Mouse (Mus musculus) liver, embryonic 16.5 days (tissue): ENCODE measurements around the gene Camk1d. TPM values are rescaled to one million over a fixed set of nuclear protein-coding genes. Genes with fewer than 3 reads are reported as not detected.

Experiments
- ATAC-seq: fragments of 200-750 bp; cut with Nextera tagmentation; 2 replicates; pipeline ENCODE4 v1.8.0; 2017; ENCODE audit warnings: low read depth, mild to moderate bottlenecking, moderate number of reproducible peaks, moderate library complexity
- H3K27ac ChIP-seq: fragments of 300-500 bp; sonication (generic); 2 replicates; pipeline ENCODE4 v1.5.1; 2014; ENCODE audit warnings: mild to moderate bottlenecking, low read length
- H3K27me3 ChIP-seq: fragments of 300-500 bp; sonication (generic); 2 replicates; pipeline ENCODE4 v1.6.1; 2014; ENCODE audit warnings: low read depth, low read length, mixed read lengths; ENCODE audit not compliant: control insufficient read depth, insufficient read depth
- H3K36me3 ChIP-seq: fragments of 300-500 bp; sonication (generic); 2 replicates; pipeline ENCODE4 v1.6.1; 2014; ENCODE audit warnings: mild to moderate bottlenecking; ENCODE audit not compliant: control insufficient read depth, insufficient read depth
- H3K4me1 ChIP-seq: fragments of 300-500 bp; sonication (generic); 2 replicates; pipeline ENCODE4 v1.6.1; 2014; ENCODE audit warnings: low read depth, low read length, mixed read lengths; ENCODE audit not compliant: control insufficient read depth
- H3K4me2 ChIP-seq: fragments of 300-500 bp; sonication (generic); 2 replicates; pipeline ENCODE4 v1.6.1; 2014; ENCODE audit warnings: low read depth, low read length, mixed read lengths
- H3K4me3 ChIP-seq: fragments of 300-500 bp; sonication (generic); 2 replicates; pipeline ENCODE4 v1.5.1; 2014; ENCODE audit warnings: low read depth, mild to moderate bottlenecking, low read length
- H3K9ac ChIP-seq: fragments of 300-500 bp; sonication (generic); 2 replicates; pipeline ENCODE4 v1.6.1; 2014; ENCODE audit warnings: low read depth, low read length
- H3K9me3 ChIP-seq: fragments of 300-500 bp; sonication (generic); replicated peaks from 2 replicates; pipeline ENCODE4 v1.6.1; 2016; ENCODE audit warnings: low read length; ENCODE audit not compliant: control insufficient read depth
- WGBS: fragments of 180-500 bp; shearing (Covaris S2); extraction: QIAGEN DNeasy Blood & Tissue Kit; methylation state at CpG from one replicate; pipeline ENCODE4 v1.1.7; 2014; ENCODE audit not compliant: insufficient replicate concordance; 5-methylcytosine and 5-hydroxymethylcytosine counted together
- polyA plus RNA-seq: library from polyadenylated mRNA; unstranded; fragments of >200 nt; fragmentation: Nextera tagmentation; extraction: Ambion mirVana; gene quantifications from 2 replicates; pipeline ENCODE4 v1.2.1, GENCODE M21; 2015

The Camk1d gene
- 0.99 and 1.3 TPM in 2 replicates for polyA plus RNA-seq

GRCm38 (mm10) chr2:5714211-5715053 is at the start of gene Camk1d:
Camk1d (minus strand) TSS chr2:5714515.
- peak; percentile 79 for ATAC-seq
- Histone ChIP-seq H3K4me2 (peak within 1 kb of the TSS; percentile 85), H3K4me1 (peaks cover 6% of the 10 kb centered on the region), H3K9me3 (peaks cover 2% of the 10 kb centered on the region; the same call in 1 of the 2 replicates), H3K4me3 (peak within 1 kb of the TSS; percentile 69), H3K9ac (peak within 1 kb of the TSS; percentile 57), H3K27ac (peak within 1 kb of the TSS; percentile 64; the same call in 1 of the 2 replicates), H3K36me3 (no peaks in the 10 kb centered on the region), H3K27me3 (peaks cover 36% of the 10 kb centered on the region)
- under 1% methylated on average over 72 of the region's 80 CpGs for WGBS

GRCm38 (mm10) chr2:5762031-5762430 is 47.7 kb upstream of the Camk1d start:
- ATAC-seq = no peak
- 67% methylated on average over 3 of the region's 3 CpGs for WGBS

GRCm38 (mm10) chr2:5760479-5761008 is 46.2 kb upstream of the Camk1d start:
- H3K9me3 ChIP-seq = no peaks in the 10 kb centered on the region
- no peaks in the 10 kb centered on the region for H3K36me3 ChIP-seq
- no peak overlapping the region for H3K9ac ChIP-seq
- H3K4me3 ChIP-seq = no peak overlapping the region
- H3K27ac ChIP-seq = no peak overlapping the region
- no peak overlapping the region for H3K4me2 ChIP-seq
- WGBS = 77% methylated on average over 8 of the region's 8 CpGs
- ATAC-seq = no peak
- H3K4me1 ChIP-seq = no peaks in the 10 kb centered on the region
- no peaks in the 10 kb centered on the region for H3K27me3 ChIP-seq

More at GRCm38 (mm10) chr2:5762031-5762430, 47.7 kb upstream of the Camk1d start:
- no peaks in the 10 kb centered on the region for H3K4me1 ChIP-seq
- no peaks in the 10 kb centered on the region for H3K36me3 ChIP-seq
- H3K4me2 ChIP-seq = no peak overlapping the region
- no peak overlapping the region for H3K4me3 ChIP-seq
- H3K9me3 ChIP-seq = no peaks in the 10 kb centered on the region
- no peak overlapping the region for H3K9ac ChIP-seq
- no peaks in the 10 kb centered on the region for H3K27me3 ChIP-seq
- no peak overlapping the region for H3K27ac ChIP-seq

- Histone ChIP-seq H3K27me3 (no peaks in the 10 kb centered on the region), H3K4me1 (no peaks in the 10 kb centered on the region), H3K4me2 (no peak overlapping the region), H3K9ac (no peak overlapping the region), H3K27ac (no peak overlapping the region), H3K4me3 (no peak overlapping the region), H3K36me3 (no peaks in the 10 kb centered on the region), H3K9me3 (no peaks in the 10 kb centered on the region)
- WGBS = 63% methylated on average over 2 of the region's 2 CpGs
- ATAC-seq = no peak
These were observed 44.3 kb upstream of the Camk1d start for GRCm38 (mm10) chr2:5758569-5758968.

- Histone ChIP-seq H3K27ac (no peak overlapping the region), H3K9me3 (no peaks in the 10 kb centered on the region), H3K36me3 (no peaks in the 10 kb centered on the region), H3K4me2 (no peak overlapping the region), H3K4me3 (no peak overlapping the region), H3K9ac (no peak overlapping the region), H3K27me3 (no peaks in the 10 kb centered on the region), H3K4me1 (no peaks in the 10 kb centered on the region)
- 58% methylated on average over 3 of the region's 3 CpGs for WGBS
- ATAC-seq = no peak
These were observed 36.6 kb upstream of the Camk1d start for GRCm38 (mm10) chr2:5750872-5751271.

GRCm38 (mm10) chr2:5749210-5749609 is 34.9 kb upstream of the Camk1d start:
- H3K27me3 ChIP-seq = no peaks in the 10 kb centered on the region

GRCm38 (mm10) chr2:5747545-5748043 is 33.3 kb upstream of the Camk1d start:
- Histone ChIP-seq H3K4me2 (no peak overlapping the region), H3K9ac (no peak overlapping the region), H3K27ac (no peak overlapping the region), H3K36me3 (no peaks in the 10 kb centered on the region), H3K4me1 (no peaks in the 10 kb centered on the region), H3K9me3 (no peaks in the 10 kb centered on the region), H3K27me3 (no peaks in the 10 kb centered on the region), H3K4me3 (no peak overlapping the region)
- WGBS = 61% methylated on average over 5 of the region's 5 CpGs
- ATAC-seq = no peak

More at GRCm38 (mm10) chr2:5749210-5749609, 34.9 kb upstream of the Camk1d start:
- Histone ChIP-seq H3K4me1 (no peaks in the 10 kb centered on the region), H3K9me3 (no peaks in the 10 kb centered on the region), H3K27ac (no peak overlapping the region), H3K36me3 (no peaks in the 10 kb centered on the region), H3K4me2 (no peak overlapping the region), H3K4me3 (no peak overlapping the region), H3K9ac (no peak overlapping the region)
- peak; percentile 67; the same call in 1 of the 2 replicates for ATAC-seq
- 61% methylated on average over 6 of the region's 6 CpGs for WGBS

- Histone ChIP-seq H3K27ac (no peak overlapping the region), H3K4me1 (no peaks in the 10 kb centered on the region), H3K4me3 (no peak overlapping the region), H3K9me3 (no peaks in the 10 kb centered on the region), H3K36me3 (no peaks in the 10 kb centered on the region), H3K27me3 (no peaks in the 10 kb centered on the region), H3K9ac (no peak overlapping the region), H3K4me2 (no peak overlapping the region)
- no peak for ATAC-seq
- 70% methylated on average over 12 of the region's 12 CpGs for WGBS
These were observed 32.2 kb upstream of the Camk1d start for GRCm38 (mm10) chr2:5746529-5746928.

GRCm38 (mm10) chr2:5743886-5744285 is 29.6 kb upstream of the Camk1d start:
- no peak overlapping the region for H3K4me2 ChIP-seq
- H3K4me1 ChIP-seq = no peaks in the 10 kb centered on the region
- no peaks in the 10 kb centered on the region for H3K36me3 ChIP-seq
- 74% methylated on average over 8 of the region's 8 CpGs for WGBS
- no peak overlapping the region for H3K4me3 ChIP-seq
- no peak overlapping the region for H3K9ac ChIP-seq
- no peaks in the 10 kb centered on the region for H3K27me3 ChIP-seq
- no peak overlapping the region for H3K27ac ChIP-seq
- no peak for ATAC-seq
- no peaks in the 10 kb centered on the region for H3K9me3 ChIP-seq
